Mouse (Mus musculus): Measurements from ENCODE around the gene Ubald1. TPM values are rescaled to one million over a fixed set of nuclear protein-coding genes. Genes with fewer than 3 reads are reported as not detected.

Ubald1 gene
- polyA plus RNA-seq, 1 experiment, result 31.1 TPM

DNA sequence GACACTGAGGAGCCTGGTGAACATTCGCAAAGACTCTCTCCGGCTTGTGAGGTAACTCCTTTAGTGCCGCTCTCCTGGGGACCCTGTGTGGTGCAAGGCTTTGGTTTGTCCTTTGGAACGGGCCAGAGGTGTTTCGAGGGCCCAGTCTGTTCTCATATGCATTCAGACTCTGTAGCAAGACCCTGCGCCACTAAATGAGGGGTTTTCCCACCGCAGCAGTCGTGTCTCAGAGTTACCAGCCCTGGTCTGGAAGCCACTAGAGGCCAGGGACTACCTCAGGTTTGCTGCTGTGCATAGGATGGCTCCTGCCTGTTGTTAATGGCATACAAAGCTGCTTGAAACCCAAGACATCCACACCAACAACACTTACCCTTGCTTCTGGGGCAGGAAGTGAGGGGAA, 30.6 kb upstream of the Ubald1 start:
- no peak overlapping the region for H3K27ac ChIP-seq (ENCODE audit: insufficient read depth, low read length)
- no peak overlapping the region for H3K4me3 ChIP-seq (ENCODE audit: low read depth, low read length)
- no peak for TF ChIP-seq EP300 (IDR thresholded peaks at IDR 0.05; ENCODE audit: insufficient read depth, low read depth, low read length)
- no peak for TF ChIP-seq POLR2A (IDR thresholded peaks at IDR 0.05; ENCODE audit: insufficient read depth, low read length)
- TF ChIP-seq CTCF (IDR thresholded peaks at IDR 0.05; ENCODE audit: low read depth, low read length), result no peak
- H3K9ac ChIP-seq (ENCODE audit: low read depth, poor library complexity, severe bottlenecking), result no peak overlapping the region
- no peaks in the 10 kb centered on the region for H3K36me3 ChIP-seq (ENCODE audit: control insufficient read depth, insufficient read depth, low read length, poor library complexity, severe bottlenecking)
- no peaks in the 10 kb centered on the region for H3K27me3 ChIP-seq (ENCODE audit: control insufficient read depth, insufficient read depth, low read length, poor library complexity, severe bottlenecking)
- no peaks in the 10 kb centered on the region for H3K9me3 ChIP-seq (replicated peaks; ENCODE audit: control insufficient read depth, insufficient read depth, low read length, poor library complexity, severe bottlenecking)
- H3K4me1 ChIP-seq (ENCODE audit: control insufficient read depth, insufficient read depth, low read length), result peaks cover 2% of the 10 kb centered on the region

DNA sequence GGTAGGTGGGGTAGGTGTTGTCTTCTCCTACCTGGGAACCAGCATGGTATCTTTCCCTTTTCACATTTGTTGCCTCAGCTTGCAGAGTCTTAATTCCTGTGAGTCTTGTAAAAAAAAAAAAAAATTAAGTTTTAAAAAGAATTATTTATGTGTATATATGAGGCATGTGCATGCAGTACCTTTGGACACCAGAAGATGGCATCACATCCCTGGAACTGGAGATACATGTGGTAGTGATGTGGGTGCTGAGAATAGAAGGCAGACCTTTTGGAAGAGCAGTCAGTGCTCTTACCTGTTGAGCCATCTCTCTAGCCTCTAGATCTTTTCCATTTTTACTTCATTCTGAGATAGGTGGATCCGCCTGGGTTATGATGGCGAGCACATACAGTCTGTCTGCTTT, 29.6 kb upstream of the Ubald1 start:
- no peak overlapping the region for H3K4me3 ChIP-seq (ENCODE audit: low read depth, low read length)
- no peak overlapping the region for H3K27ac ChIP-seq (ENCODE audit: insufficient read depth, low read length)
- no peaks in the 10 kb centered on the region for H3K36me3 ChIP-seq (ENCODE audit: control insufficient read depth, insufficient read depth, low read length, poor library complexity, severe bottlenecking)
- H3K9me3 ChIP-seq (replicated peaks; ENCODE audit: control insufficient read depth, insufficient read depth, low read length, poor library complexity, severe bottlenecking), result no peaks in the 10 kb centered on the region
- no peak for TF ChIP-seq POLR2A (IDR thresholded peaks at IDR 0.05; ENCODE audit: insufficient read depth, low read length)
- TF ChIP-seq CTCF (IDR thresholded peaks at IDR 0.05; ENCODE audit: low read depth, low read length), result no peak
- TF ChIP-seq EP300 (IDR thresholded peaks at IDR 0.05; ENCODE audit: insufficient read depth, low read depth, low read length), result no peak
- H3K4me1 ChIP-seq (ENCODE audit: control insufficient read depth, insufficient read depth, low read length), result peaks cover 2% of the 10 kb centered on the region
- no peaks in the 10 kb centered on the region for H3K27me3 ChIP-seq (ENCODE audit: control insufficient read depth, insufficient read depth, low read length, poor library complexity, severe bottlenecking)
- H3K9ac ChIP-seq (ENCODE audit: low read depth, poor library complexity, severe bottlenecking), result no peak overlapping the region

DNA sequence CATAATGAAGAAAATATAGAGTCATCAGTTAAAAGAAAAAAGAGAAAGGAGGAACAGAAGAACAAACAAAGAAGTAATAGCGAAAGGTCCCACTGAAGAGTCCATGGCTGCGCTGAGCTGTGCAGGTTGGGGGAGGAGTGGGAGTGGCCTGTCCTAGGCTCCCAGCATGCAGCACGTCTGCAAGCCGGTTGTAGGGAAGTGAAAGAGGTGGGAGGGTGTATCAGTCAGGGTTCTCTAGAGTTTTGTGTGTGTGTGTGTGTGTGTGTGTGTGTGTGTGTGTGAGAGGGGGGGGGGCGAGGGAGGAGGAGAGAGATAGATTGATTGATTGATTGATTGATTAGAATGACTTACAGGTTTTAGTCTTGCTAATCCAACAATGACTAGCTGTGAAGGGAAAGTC, 27.9 kb upstream of the Ubald1 start:
- Histone ChIP-seq H3K27ac (ENCODE audit: insufficient read depth, low read length) (no peak overlapping the region), H3K4me1 (ENCODE audit: control insufficient read depth, insufficient read depth, low read length) (peaks cover 2% of the 10 kb centered on the region), H3K36me3 (ENCODE audit: control insufficient read depth, insufficient read depth, low read length, poor library complexity, severe bottlenecking) (no peaks in the 10 kb centered on the region), H3K9me3 (replicated peaks; ENCODE audit: control insufficient read depth, insufficient read depth, low read length, poor library complexity, severe bottlenecking) (no peaks in the 10 kb centered on the region), H3K27me3 (ENCODE audit: control insufficient read depth, insufficient read depth, low read length, poor library complexity, severe bottlenecking) (no peaks in the 10 kb centered on the region), H3K4me3 (ENCODE audit: low read depth, low read length) (no peak overlapping the region), H3K9ac (ENCODE audit: low read depth, poor library complexity, severe bottlenecking) (no peak overlapping the region)
- no peak for TF ChIP-seq CTCF (IDR thresholded peaks at IDR 0.05; ENCODE audit: low read depth, low read length)
- TF ChIP-seq EP300 (IDR thresholded peaks at IDR 0.05; ENCODE audit: insufficient read depth, low read depth, low read length), result no peak
- no peak for TF ChIP-seq POLR2A (IDR thresholded peaks at IDR 0.05; ENCODE audit: insufficient read depth, low read length)

DNA sequence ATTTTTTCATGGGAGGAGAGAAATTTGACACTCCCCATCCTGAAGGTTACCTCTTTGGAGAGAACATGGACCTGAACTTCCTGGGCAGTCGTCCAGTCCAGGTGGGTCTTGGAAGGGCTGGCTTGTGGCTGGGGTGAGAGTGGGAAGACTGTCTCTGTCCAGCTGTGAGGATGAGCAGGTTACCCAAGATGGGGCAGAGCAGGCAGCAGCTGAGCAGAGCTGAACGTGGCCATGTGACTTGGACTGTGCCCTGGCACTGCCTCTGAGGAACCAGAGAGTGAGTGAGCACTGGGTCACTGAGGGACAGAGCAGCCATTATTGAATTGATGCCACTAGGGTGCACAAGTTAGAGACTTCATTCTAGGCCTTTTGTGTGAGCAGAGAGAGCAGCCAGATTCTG, 27.3 kb upstream of the Ubald1 start:
- no peaks in the 10 kb centered on the region for H3K36me3 ChIP-seq (ENCODE audit: control insufficient read depth, insufficient read depth, low read length, poor library complexity, severe bottlenecking)
- H3K4me1 ChIP-seq (ENCODE audit: control insufficient read depth, insufficient read depth, low read length), result peaks cover 2% of the 10 kb centered on the region
- H3K27me3 ChIP-seq (ENCODE audit: control insufficient read depth, insufficient read depth, low read length, poor library complexity, severe bottlenecking), result no peaks in the 10 kb centered on the region
- TF ChIP-seq POLR2A (IDR thresholded peaks at IDR 0.05; ENCODE audit: insufficient read depth, low read length), result no peak
- TF ChIP-seq CTCF (IDR thresholded peaks at IDR 0.05; ENCODE audit: low read depth, low read length), result no peak
- no peak for TF ChIP-seq EP300 (IDR thresholded peaks at IDR 0.05; ENCODE audit: insufficient read depth, low read depth, low read length)
- no peaks in the 10 kb centered on the region for H3K9me3 ChIP-seq (replicated peaks; ENCODE audit: control insufficient read depth, insufficient read depth, low read length, poor library complexity, severe bottlenecking)
- no peak overlapping the region for H3K4me3 ChIP-seq (ENCODE audit: low read depth, low read length)
- H3K27ac ChIP-seq (ENCODE audit: insufficient read depth, low read length), result no peak overlapping the region
- H3K9ac ChIP-seq (ENCODE audit: low read depth, poor library complexity, severe bottlenecking), result no peak overlapping the region

DNA sequence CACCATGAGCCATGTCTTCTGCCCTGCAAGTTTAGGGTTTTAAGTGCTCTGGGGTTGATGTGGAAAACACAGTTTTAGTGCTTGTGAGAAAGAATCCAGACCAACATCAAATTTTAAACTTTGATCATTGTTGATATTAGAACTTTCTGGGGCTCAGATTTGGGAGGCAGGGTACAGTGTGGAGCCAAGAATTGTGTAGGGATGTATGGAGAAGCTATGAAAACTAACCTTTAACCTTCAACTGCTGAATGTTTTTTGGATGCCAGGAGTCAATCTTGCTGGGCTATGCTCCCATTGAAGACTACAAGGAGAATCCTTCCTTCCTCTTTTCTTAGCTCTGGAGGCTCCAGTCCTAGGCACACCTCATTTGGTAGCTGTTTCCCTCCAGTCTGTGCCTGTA, 26.4 kb upstream of the Ubald1 start:
- Histone ChIP-seq H3K9ac (ENCODE audit: low read depth, poor library complexity, severe bottlenecking) (no peak overlapping the region), H3K4me1 (ENCODE audit: control insufficient read depth, insufficient read depth, low read length) (peaks cover 2% of the 10 kb centered on the region), H3K9me3 (replicated peaks; ENCODE audit: control insufficient read depth, insufficient read depth, low read length, poor library complexity, severe bottlenecking) (no peaks in the 10 kb centered on the region), H3K36me3 (ENCODE audit: control insufficient read depth, insufficient read depth, low read length, poor library complexity, severe bottlenecking) (no peaks in the 10 kb centered on the region), H3K27me3 (ENCODE audit: control insufficient read depth, insufficient read depth, low read length, poor library complexity, severe bottlenecking) (no peaks in the 10 kb centered on the region), H3K4me3 (ENCODE audit: low read depth, low read length) (no peak overlapping the region), H3K27ac (ENCODE audit: insufficient read depth, low read length) (no peak overlapping the region)
- no peak for TF ChIP-seq POLR2A (IDR thresholded peaks at IDR 0.05; ENCODE audit: insufficient read depth, low read length)
- TF ChIP-seq EP300 (IDR thresholded peaks at IDR 0.05; ENCODE audit: insufficient read depth, low read depth, low read length), result no peak
- no peak for TF ChIP-seq CTCF (IDR thresholded peaks at IDR 0.05; ENCODE audit: low read depth, low read length)

DNA sequence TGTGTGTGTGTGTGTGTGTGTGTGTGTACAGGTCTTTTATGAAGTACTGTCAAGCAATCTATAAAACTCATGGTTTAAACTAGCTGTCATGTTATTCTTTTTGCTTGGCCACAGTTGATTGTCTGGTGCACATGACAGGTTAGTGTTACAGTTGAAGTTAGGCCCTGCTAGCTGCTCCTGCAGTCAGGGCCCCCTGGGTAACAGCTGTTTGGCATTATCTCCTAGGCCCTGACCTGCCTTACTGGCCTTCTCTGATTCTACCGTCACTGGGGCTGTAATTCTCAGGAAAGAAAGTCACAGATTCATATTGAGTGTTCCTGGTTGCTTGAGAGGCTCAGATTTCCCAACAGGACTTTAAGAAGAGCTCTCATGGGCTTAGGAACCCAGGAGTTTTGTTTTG, 25.5 kb upstream of the Ubald1 start:
- H3K9ac ChIP-seq (ENCODE audit: low read depth, poor library complexity, severe bottlenecking), result no peak overlapping the region
- no peak for TF ChIP-seq POLR2A (IDR thresholded peaks at IDR 0.05; ENCODE audit: insufficient read depth, low read length)
- TF ChIP-seq EP300 (IDR thresholded peaks at IDR 0.05; ENCODE audit: insufficient read depth, low read depth, low read length), result no peak
- no peak for TF ChIP-seq CTCF (IDR thresholded peaks at IDR 0.05; ENCODE audit: low read depth, low read length)
- H3K27ac ChIP-seq (ENCODE audit: insufficient read depth, low read length), result no peak overlapping the region
- H3K27me3 ChIP-seq (ENCODE audit: control insufficient read depth, insufficient read depth, low read length, poor library complexity, severe bottlenecking), result no peaks in the 10 kb centered on the region
- peaks cover 2% of the 10 kb centered on the region for H3K4me1 ChIP-seq (ENCODE audit: control insufficient read depth, insufficient read depth, low read length)
- no peaks in the 10 kb centered on the region for H3K9me3 ChIP-seq (replicated peaks; ENCODE audit: control insufficient read depth, insufficient read depth, low read length, poor library complexity, severe bottlenecking)
- H3K4me3 ChIP-seq (ENCODE audit: low read depth, low read length), result no peak overlapping the region
- H3K36me3 ChIP-seq (ENCODE audit: control insufficient read depth, insufficient read depth, low read length, poor library complexity, severe bottlenecking), result no peaks in the 10 kb centered on the region

All from ES-Bruce4 (cell line).